Mouse (Mus musculus): ENCODE measurements around the gene Ckmt2. TPM values are rescaled to one million over a fixed set of nuclear protein-coding genes. Genes with fewer than 3 reads are reported as not detected.

Gene Ckmt2
- 0.14 TPM in 1 of 2 replicates, not detected in the other for total RNA-seq (2014; rRNA removed)
- not detected in 2 replicates for polyA plus RNA-seq (2015; fragmentation: Nextera tagmentation; extraction: Ambion mirVana)

GRCm38 (mm10) chr13:91876741-91877349 is at the start of gene Ckmt2:
Gene Ckmt2, minus strand, starts transcription at chr13:91876885.
- no peak for ATAC-seq
- Histone ChIP-seq H3K4me3 (ENCODE audit: low read depth, low read length) (no peak within 1 kb of the TSS), H3K27me3 (ENCODE audit: insufficient read depth, low read length) (no peaks in the 10 kb centered on the region), H3K9ac (no peak within 1 kb of the TSS), H3K9me3 (ENCODE audit: low read length) (no peaks in the 10 kb centered on the region), H3K36me3 (ENCODE audit: insufficient read depth) (no peaks in the 10 kb centered on the region), H3K4me1 (ENCODE audit: insufficient read depth) (no peaks in the 10 kb centered on the region), H3K27ac (ENCODE audit: low read depth, low read length) (no peak within 1 kb of the TSS), H3K4me2 (ENCODE audit: low read depth) (no peak within 1 kb of the TSS)
- TF ChIP-seq CTCF (IDR thresholded peaks at IDR 0.05; ENCODE audit: low read depth), result no peak
- 74% methylated on average over 5 of the region's 5 CpGs for WGBS
- no peak for DNase-seq

GRCm38 (mm10) chr13:91921010-91921409 is 44.3 kb upstream of the Ckmt2 start:
- H3K27me3 ChIP-seq (ENCODE audit: insufficient read depth, low read length), result no peaks in the 10 kb centered on the region
- no peak for TF ChIP-seq CTCF (IDR thresholded peaks at IDR 0.05; ENCODE audit: low read depth)
- WGBS, result 75% methylated on average over 3 of the region's 3 CpGs
- no peak overlapping the region for H3K27ac ChIP-seq (ENCODE audit: low read depth, low read length)
- H3K36me3 ChIP-seq (ENCODE audit: insufficient read depth), result no peaks in the 10 kb centered on the region
- H3K4me3 ChIP-seq (ENCODE audit: low read depth, low read length), result no peak overlapping the region
- no peak overlapping the region for H3K4me2 ChIP-seq (ENCODE audit: low read depth)
- H3K4me1 ChIP-seq (ENCODE audit: insufficient read depth), result no peaks in the 10 kb centered on the region
- DNase-seq, result no peak
- ATAC-seq, result no peak
- no peaks in the 10 kb centered on the region for H3K9me3 ChIP-seq (ENCODE audit: low read length)
- H3K9ac ChIP-seq, result no peak overlapping the region

- H3K4me3 ChIP-seq (ENCODE audit: low read depth, low read length), result no peak overlapping the region
- no peak overlapping the region for H3K4me2 ChIP-seq (ENCODE audit: low read depth)
- ATAC-seq (no peak), DNase-seq (no peak)
- no peak overlapping the region for H3K27ac ChIP-seq (ENCODE audit: low read depth, low read length)
- no peaks in the 10 kb centered on the region for H3K36me3 ChIP-seq (ENCODE audit: insufficient read depth)
- TF ChIP-seq CTCF (IDR thresholded peaks at IDR 0.05; ENCODE audit: low read depth), result no peak
- 50% methylated on average over 5 of the region's 5 CpGs for WGBS
- H3K9me3 ChIP-seq (ENCODE audit: low read length), result no peaks in the 10 kb centered on the region
- H3K9ac ChIP-seq, result no peak overlapping the region
- H3K4me1 ChIP-seq (ENCODE audit: insufficient read depth), result peaks cover 4% of the 10 kb centered on the region; the same call in 1 of the 2 replicates
- H3K27me3 ChIP-seq (ENCODE audit: insufficient read depth, low read length), result no peaks in the 10 kb centered on the region
These were observed 42.1 kb upstream of the Ckmt2 start for GRCm38 (mm10) chr13:91918764-91919163.

- TF ChIP-seq CTCF (IDR thresholded peaks at IDR 0.05; ENCODE audit: low read depth), result no peak
- ATAC-seq, result no peak
- 92% methylated on average over 2 of the region's 2 CpGs for WGBS
These were observed 41.1 kb upstream of the Ckmt2 start for GRCm38 (mm10) chr13:91917835-91918234.

GRCm38 (mm10) chr13:91916308-91916707 is 39.6 kb upstream of the Ckmt2 start:
- ATAC-seq, result no peak
- no peak; the same call in 1 of the 2 replicates for TF ChIP-seq CTCF (IDR thresholded peaks at IDR 0.05; ENCODE audit: low read depth)
- no peaks in the 10 kb centered on the region for H3K9me3 ChIP-seq (ENCODE audit: low read length)
- no peak for DNase-seq
- H3K4me3 ChIP-seq (ENCODE audit: low read depth, low read length), result no peak overlapping the region
- H3K9ac ChIP-seq, result 0 out of 2 replicates have a peak overlapping the region, but pooled peaks have one; percentile 10
- H3K4me1 ChIP-seq (ENCODE audit: insufficient read depth), result peaks cover 4% of the 10 kb centered on the region; the same call in 1 of the 2 replicates
- no peak overlapping the region for H3K4me2 ChIP-seq (ENCODE audit: low read depth)
- H3K36me3 ChIP-seq (ENCODE audit: insufficient read depth), result no peaks in the 10 kb centered on the region
- H3K27ac ChIP-seq (ENCODE audit: low read depth, low read length), result no peak overlapping the region; the same call in 1 of the 2 replicates
- WGBS, result 73% methylated on average over 5 of the region's 5 CpGs
- H3K27me3 ChIP-seq (ENCODE audit: insufficient read depth, low read length), result no peaks in the 10 kb centered on the region

More at GRCm38 (mm10) chr13:91917835-91918234, 41.1 kb upstream of the Ckmt2 start:
- Histone ChIP-seq H3K9ac (no peak overlapping the region), H3K27me3 (ENCODE audit: insufficient read depth, low read length) (no peaks in the 10 kb centered on the region), H3K9me3 (ENCODE audit: low read length) (no peaks in the 10 kb centered on the region), H3K4me3 (ENCODE audit: low read depth, low read length) (no peak overlapping the region), H3K36me3 (ENCODE audit: insufficient read depth) (no peaks in the 10 kb centered on the region), H3K4me1 (ENCODE audit: insufficient read depth) (peaks cover 4% of the 10 kb centered on the region; the same call in 1 of the 2 replicates), H3K27ac (ENCODE audit: low read depth, low read length) (no peak overlapping the region), H3K4me2 (ENCODE audit: low read depth) (no peak overlapping the region)
- DNase-seq, result no peak

GRCm38 (mm10) chr13:91915582-91916239 is 39.0 kb upstream of the Ckmt2 start:
- Histone ChIP-seq H3K4me1 (ENCODE audit: insufficient read depth) (peaks cover 4% of the 10 kb centered on the region; the same call in 1 of the 2 replicates), H3K4me3 (ENCODE audit: low read depth, low read length) (no peak overlapping the region), H3K9me3 (ENCODE audit: low read length) (no peaks in the 10 kb centered on the region), H3K27me3 (ENCODE audit: insufficient read depth, low read length) (no peaks in the 10 kb centered on the region), H3K4me2 (ENCODE audit: low read depth) (peak overlapping the region; percentile 23; the same call in 1 of the 2 replicates), H3K27ac (ENCODE audit: low read depth, low read length) (no peak overlapping the region; the same call in 1 of the 2 replicates), H3K36me3 (ENCODE audit: insufficient read depth) (no peaks in the 10 kb centered on the region), H3K9ac (peak overlapping the region; percentile 10; the same call in 1 of the 2 replicates)
- DNase-seq (peak; percentile 44), ATAC-seq (peak; percentile 82)
- WGBS, result 15% methylated on average over 6 of the region's 6 CpGs
- peak; percentile 55 for TF ChIP-seq CTCF (IDR thresholded peaks at IDR 0.05; ENCODE audit: low read depth)

- Histone ChIP-seq H3K9me3 (ENCODE audit: low read length) (no peaks in the 10 kb centered on the region), H3K4me1 (ENCODE audit: insufficient read depth) (peaks cover 4% of the 10 kb centered on the region; the same call in 1 of the 2 replicates), H3K36me3 (ENCODE audit: insufficient read depth) (no peaks in the 10 kb centered on the region), H3K4me3 (ENCODE audit: low read depth, low read length) (no peak overlapping the region), H3K27ac (ENCODE audit: low read depth, low read length) (no peak overlapping the region), H3K9ac (peak overlapping the region; percentile 10; the same call in 1 of the 2 replicates), H3K4me2 (ENCODE audit: low read depth) (peak overlapping the region; percentile 23; the same call in 1 of the 2 replicates), H3K27me3 (ENCODE audit: insufficient read depth, low read length) (no peaks in the 10 kb centered on the region)
- WGBS, result 21% methylated on average over 4 of the region's 4 CpGs
- peak; percentile 25 for DNase-seq
- peak; percentile 48 for ATAC-seq
- no peak for TF ChIP-seq CTCF (IDR thresholded peaks at IDR 0.05; ENCODE audit: low read depth)
These were observed 38.5 kb upstream of the Ckmt2 start for GRCm38 (mm10) chr13:91915192-91915581.

Measured in forebrain, postnatal 0 days (tissue).